Mouse (Mus musculus) thymus, postnatal 14 days (tissue): ENCODE data around the gene Samm50.

Experiments used
- DNase-seq: peaks from one replicate; pipeline ENCODE4 v3.0.0; 2021

Samm50 gene

GRCm38 (mm10) chr15:84212031-84212755 is 20.2 kb downstream of the Samm50 start:
- DNase-seq: peak; percentile 84

GRCm38 (mm10) chr15:84212756-84213105 is 20.7 kb downstream of the Samm50 start:
- no peak for DNase-seq

- DNase-seq: no peak
These were observed 21.2 kb downstream of the Samm50 start for GRCm38 (mm10) chr15:84213162-84213739.

- no peak for DNase-seq
These were observed 22.4 kb downstream of the Samm50 start for GRCm38 (mm10) chr15:84214476-84214875.

GRCm38 (mm10) chr15:84215273-84215672 is 23.2 kb downstream of the Samm50 start:
- no peak for DNase-seq

- no peak for DNase-seq
These were observed 24.0 kb downstream of the Samm50 start for GRCm38 (mm10) chr15:84216026-84216425.

DNA sequence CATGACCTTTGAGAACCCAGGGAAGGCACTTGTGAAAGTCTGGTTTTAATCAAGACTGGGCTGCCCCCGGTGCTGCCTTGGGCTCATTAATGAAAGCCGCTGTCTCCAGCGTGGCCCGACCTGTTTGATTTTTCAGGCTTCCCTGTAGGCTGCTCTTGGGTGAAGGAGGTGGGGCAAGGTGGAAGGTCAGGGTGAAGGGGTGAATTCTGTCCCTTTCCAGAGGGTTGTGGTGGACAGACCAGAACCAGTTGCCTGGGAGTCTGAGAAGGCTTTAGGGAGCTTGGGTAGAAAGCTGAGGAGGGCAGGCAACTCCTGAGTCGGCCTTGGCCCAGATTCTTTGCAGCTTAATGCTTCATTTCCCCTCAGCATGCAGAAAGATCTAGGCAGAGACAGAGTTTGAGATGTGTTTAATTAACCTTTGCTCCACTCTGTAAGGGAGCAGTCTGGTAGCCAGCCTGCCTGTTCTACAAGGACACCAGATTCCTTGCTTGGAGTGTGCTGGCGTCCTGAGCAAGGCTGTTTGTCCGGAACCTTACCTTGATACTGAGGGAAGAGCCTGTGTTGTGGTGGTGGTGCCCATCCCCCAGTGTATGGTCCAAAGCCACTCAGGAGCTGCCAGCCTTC is 24.5 kb downstream of the Samm50 start:
- no peak for DNase-seq

- DNase-seq: no peak
These were observed 26.1 kb downstream of the Samm50 start for GRCm38 (mm10) chr15:84217969-84218782.

DNA sequence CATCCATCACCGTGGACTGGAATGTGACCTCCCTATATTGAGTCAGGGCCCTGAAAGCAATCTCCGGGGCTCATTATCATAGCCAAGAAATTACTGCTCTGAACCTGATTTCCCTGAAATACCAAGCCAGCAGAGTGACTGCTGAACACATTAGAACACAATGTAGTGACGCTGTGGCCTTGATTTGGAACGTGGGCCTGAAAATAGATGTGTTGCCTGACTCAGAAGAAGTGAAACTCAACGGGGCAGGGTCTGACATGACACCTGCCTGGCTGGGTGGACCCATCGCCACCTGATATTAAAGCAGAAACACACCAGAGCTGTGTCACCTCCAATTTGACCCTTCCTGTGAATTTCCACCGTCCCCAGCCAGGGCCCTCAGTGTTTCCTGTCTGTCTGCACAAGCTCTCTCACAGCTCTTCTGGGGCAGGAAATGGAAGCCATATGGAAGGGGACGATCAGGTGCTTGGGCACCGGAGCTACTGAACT is 26.8 kb downstream of the Samm50 start:
- DNase-seq: no peak

GRCm38 (mm10) chr15:84221539-84221938 is 29.5 kb downstream of the Samm50 start:
- no peak for DNase-seq

DNA sequence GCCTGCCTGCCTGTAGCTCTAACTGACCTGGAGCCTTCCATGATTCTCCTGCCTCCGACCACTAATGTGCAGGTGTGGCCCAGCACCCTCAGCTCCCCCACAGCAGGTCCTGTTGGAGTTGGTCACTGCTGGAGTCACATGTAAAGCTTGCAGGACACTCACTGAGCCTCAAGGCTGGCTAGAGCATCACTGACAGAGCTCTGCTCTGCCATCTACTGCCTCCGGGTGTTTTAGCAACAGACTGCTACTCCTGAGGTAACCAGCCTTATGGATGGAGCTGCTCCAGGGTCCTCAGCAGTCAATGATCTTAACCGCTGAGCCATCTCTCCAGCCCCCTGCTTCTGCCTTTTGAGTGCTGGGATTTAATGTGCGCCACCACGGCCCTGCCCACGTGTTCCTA is 31.4 kb downstream of the Samm50 start:
- DNase-seq: no peak

GRCm38 (mm10) chr15:84224779-84225178 is 32.7 kb downstream of the Samm50 start:
- DNase-seq: no peak

DNA sequence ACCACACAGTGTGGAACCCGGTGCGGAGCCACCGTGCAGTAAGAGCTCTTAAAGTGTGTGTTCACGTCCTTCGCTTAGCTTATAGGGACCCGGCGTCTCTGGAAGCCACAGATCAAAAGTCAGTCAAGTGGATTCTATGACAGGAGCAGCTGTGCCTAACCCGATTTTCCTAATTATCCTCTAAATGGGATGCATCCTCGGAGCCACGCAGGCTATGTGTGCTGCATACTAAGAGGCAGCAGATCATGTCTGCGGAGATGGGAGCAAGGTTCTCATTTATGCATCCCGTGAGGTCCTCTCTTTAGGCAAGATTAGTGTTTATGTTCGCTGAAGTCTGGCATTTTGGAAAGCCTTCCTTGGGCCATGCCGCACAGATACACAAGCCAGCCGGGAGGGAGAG is 34.9 kb downstream of the Samm50 start:
- DNase-seq: no peak

- no peak for DNase-seq
These were observed 38.6 kb downstream of the Samm50 start for GRCm38 (mm10) chr15:84230661-84231060.

GRCm38 (mm10) chr15:84231113-84231712 is 39.2 kb downstream of the Samm50 start:
- no peak for DNase-seq

GRCm38 (mm10) chr15:84231721-84232561 is 39.9 kb downstream of the Samm50 start, which contains the start of gene Parvb:
TSS of gene Parvb (plus strand) at chr15:84232043.
- DNase-seq: no peak

- no peak for DNase-seq
These were observed 40.6 kb downstream of the Samm50 start for GRCm38 (mm10) chr15:84232609-84233008.

GRCm38 (mm10) chr15:84234794-84235581 is 42.9 kb downstream of the Samm50 start:
- DNase-seq: no peak

- no peak for DNase-seq
These were observed 43.6 kb downstream of the Samm50 start for GRCm38 (mm10) chr15:84235646-84236045.

DNA sequence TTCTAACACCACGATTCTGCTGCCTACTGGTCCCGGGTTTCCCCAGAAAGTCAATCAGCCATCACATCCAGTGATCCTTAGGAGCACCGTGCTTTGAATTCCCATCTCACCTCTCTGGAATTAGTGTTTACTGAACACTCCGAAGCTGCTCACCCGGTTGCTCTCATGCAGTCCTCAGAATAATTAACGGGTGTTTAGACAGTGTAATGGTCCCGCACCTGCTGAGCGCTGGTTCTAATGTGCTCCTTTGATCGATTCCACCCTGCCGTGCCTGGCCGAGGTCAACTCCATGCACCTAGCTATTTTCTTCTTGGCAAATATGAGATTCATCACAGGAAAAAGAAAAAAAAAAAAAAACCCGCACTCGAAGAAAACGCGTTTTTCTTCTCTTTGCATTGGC is 46.5 kb downstream of the Samm50 start:
- no peak for DNase-seq

GRCm38 (mm10) chr15:84238991-84239401 is 47.0 kb downstream of the Samm50 start:
- no peak for DNase-seq
